Mouse (Mus musculus) liver, adult 2 months (tissue): ENCODE results near the gene Rspo1. TPM values are rescaled to one million over a fixed set of nuclear protein-coding genes. Genes with fewer than 3 reads are reported as not detected.

Experiments used
- DNase-seq: peaks from one replicate; pipeline ENCODE4 v3.0.0-alpha.2; 2011; ENCODE audit warnings: low read depth, low spot score; ENCODE audit errors: extremely low read depth
- H3K27ac ChIP-seq: fragments of 200-500 bp; replicated peaks from 2 replicates; pipeline ENCODE4 v1.5.1; 2012; ENCODE audit warnings: low read depth, mild to moderate bottlenecking, control low read depth, inconsistent platforms, low read length; ENCODE audit not compliant: insufficient read depth
- H3K27me3 ChIP-seq: fragments of 200-500 bp; 2 replicates; pipeline ENCODE4 v1.6.1; 2012; ENCODE audit warnings: mild to moderate bottlenecking, moderate library complexity, low read length, inconsistent platforms; ENCODE audit not compliant: control insufficient read depth, insufficient read depth
- H3K36me3 ChIP-seq: fragments of 200-500 bp; 2 replicates; pipeline ENCODE4 v1.6.1; 2012; ENCODE audit warnings: low read length, inconsistent platforms; ENCODE audit not compliant: control insufficient read depth, insufficient read depth
- H3K4me1 ChIP-seq: fragments of 200-500 bp; 2 replicates; pipeline ENCODE4 v1.6.1; 2011; ENCODE audit warnings: low read length; ENCODE audit not compliant: control insufficient read depth, insufficient read depth
- H3K4me3 ChIP-seq: fragments of 200-500 bp; 2 replicates; pipeline ENCODE4 v1.5.1; 2011; ENCODE audit warnings: low read depth, mild to moderate bottlenecking, control low read depth, low read length, moderate library complexity; ENCODE audit not compliant: insufficient read depth
- H3K79me2 ChIP-seq: fragments of 200-500 bp; 2 replicates; pipeline ENCODE4 v1.6.1; 2012; ENCODE audit warnings: inconsistent platforms, mild to moderate bottlenecking, low read length, moderate library complexity; ENCODE audit not compliant: control insufficient read depth, insufficient read depth
- H3K9ac ChIP-seq: fragments of 200-500 bp; 2 replicates; pipeline ENCODE4 v1.6.1; 2012; ENCODE audit warnings: low read depth, mild to moderate bottlenecking, control low read depth, inconsistent platforms, low read length
- CTCF ChIP-seq: fragments of 200-500 bp; IDR thresholded peaks from 2 replicates; pipeline ENCODE4 v1.5.1; 2011; ENCODE audit warnings: low read depth, low read length, control low read depth
- POLR2A ChIP-seq: fragments of 200-500 bp; IDR thresholded peaks from 2 replicates; pipeline ENCODE4 v1.6.1; 2011; ENCODE audit warnings: low read length, control low read depth; ENCODE audit not compliant: insufficient read depth; ENCODE audit errors: extremely low read depth
- WGBS: fragments of 180-500 bp; shearing (Covaris S2); methylation state at CpG from one replicate; pipeline ENCODE4 v1.1.7; 2018; 5-methylcytosine and 5-hydroxymethylcytosine counted together
- polyA plus RNA-seq: library from polyadenylated mRNA; depleted of rRNA; stranded (reverse); fragments of >200 nt; gene quantifications from 2 replicates; pipeline ENCODE4 v1.2.3, GENCODE M21; 2012
- total RNA-seq: library from RNA; depleted of rRNA; stranded (reverse); fragments of >200 nt; gene quantifications from 2 replicates; pipeline ENCODE4 v1.2.3, GENCODE M21; 2014

Gene Rspo1
- total and polyA plus RNA-seq, 2 experiments, result 0.09 to 0.56 TPM

DNA sequence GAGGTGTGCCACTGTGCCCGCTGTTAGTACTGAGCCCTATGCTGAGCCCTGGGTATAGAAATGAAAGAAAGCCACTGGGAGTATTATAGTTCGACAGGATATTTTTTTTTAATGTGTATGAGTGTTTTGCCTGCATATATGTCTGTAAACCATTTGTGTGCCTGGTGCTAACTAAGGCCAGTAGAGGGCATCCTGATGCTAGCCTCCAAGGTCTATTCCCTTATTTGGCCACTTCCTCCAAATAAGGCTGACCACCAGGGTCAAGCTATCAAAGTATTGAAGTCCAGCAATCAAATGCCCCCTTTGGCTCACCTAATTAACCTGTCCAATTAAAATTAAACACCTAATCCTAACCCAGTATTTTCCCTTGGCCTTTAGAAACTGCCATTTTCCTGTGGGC, 41.3 kb upstream of the Rspo1 start:
- Histone ChIP-seq H3K4me1 (no peaks in the 10 kb centered on the region), H3K9ac (no peak overlapping the region), H3K36me3 (no peaks in the 10 kb centered on the region), H3K79me2 (no peaks in the 10 kb centered on the region), H3K27ac (no peak overlapping the region), H3K4me3 (no peak overlapping the region), H3K27me3 (no peaks in the 10 kb centered on the region)
- TF ChIP-seq POLR2A (no peak), CTCF (no peak)
- no peak for DNase-seq
- 73% methylated on average over 2 of the region's 2 CpGs for WGBS

DNA sequence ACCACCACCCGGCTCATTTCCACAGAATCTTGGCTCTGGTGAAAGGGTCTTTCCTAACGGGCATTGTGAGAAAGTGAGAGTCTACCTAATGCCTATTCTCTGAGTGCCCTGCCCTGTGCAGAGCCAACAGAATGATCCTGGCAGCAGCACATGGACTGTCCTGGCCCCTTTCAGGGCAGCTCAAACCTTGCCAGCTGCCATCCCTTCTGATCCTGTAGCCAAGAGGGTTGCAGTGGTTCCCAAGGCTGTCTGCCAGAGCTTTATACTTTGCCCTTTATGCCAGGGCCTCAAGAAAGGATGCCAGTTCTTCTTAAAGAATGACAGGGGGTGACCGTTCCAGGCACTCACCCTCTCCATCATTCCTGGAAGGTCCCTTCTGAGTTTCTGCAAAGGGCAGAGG, 36.7 kb upstream of the Rspo1 start:
- Histone ChIP-seq H3K4me1 (no peaks in the 10 kb centered on the region), H3K4me3 (no peak overlapping the region), H3K27ac (no peak overlapping the region), H3K27me3 (no peaks in the 10 kb centered on the region), H3K79me2 (no peaks in the 10 kb centered on the region), H3K9ac (no peak overlapping the region), H3K36me3 (no peaks in the 10 kb centered on the region)
- 67% methylated on average over 3 of the region's 3 CpGs for WGBS
- DNase-seq, result peak; percentile 15
- TF ChIP-seq POLR2A (no peak), CTCF (no peak)

GRCm38 (mm10) chr4:124950181-124951035, 35.8 kb upstream of the Rspo1 start:
- Histone ChIP-seq H3K4me1 (no peaks in the 10 kb centered on the region), H3K79me2 (no peaks in the 10 kb centered on the region), H3K36me3 (no peaks in the 10 kb centered on the region), H3K27me3 (no peaks in the 10 kb centered on the region), H3K4me3 (no peak overlapping the region), H3K27ac (no peak overlapping the region), H3K9ac (no peak overlapping the region)
- no peak for DNase-seq
- 81% methylated on average over 21 of the region's 21 CpGs for WGBS
- TF ChIP-seq CTCF (no peak), POLR2A (no peak)

- Histone ChIP-seq H3K36me3 (no peaks in the 10 kb centered on the region), H3K27ac (no peak overlapping the region), H3K27me3 (no peaks in the 10 kb centered on the region), H3K79me2 (no peaks in the 10 kb centered on the region), H3K4me3 (no peak overlapping the region), H3K9ac (no peak overlapping the region), H3K4me1 (no peaks in the 10 kb centered on the region)
- 48% methylated on average over 10 of the region's 10 CpGs for WGBS
- DNase-seq, result no peak
- TF ChIP-seq CTCF (no peak), POLR2A (no peak)
Observed at GRCm38 (mm10) chr4:124951036-124951433, 35.2 kb upstream of the Rspo1 start.

DNA sequence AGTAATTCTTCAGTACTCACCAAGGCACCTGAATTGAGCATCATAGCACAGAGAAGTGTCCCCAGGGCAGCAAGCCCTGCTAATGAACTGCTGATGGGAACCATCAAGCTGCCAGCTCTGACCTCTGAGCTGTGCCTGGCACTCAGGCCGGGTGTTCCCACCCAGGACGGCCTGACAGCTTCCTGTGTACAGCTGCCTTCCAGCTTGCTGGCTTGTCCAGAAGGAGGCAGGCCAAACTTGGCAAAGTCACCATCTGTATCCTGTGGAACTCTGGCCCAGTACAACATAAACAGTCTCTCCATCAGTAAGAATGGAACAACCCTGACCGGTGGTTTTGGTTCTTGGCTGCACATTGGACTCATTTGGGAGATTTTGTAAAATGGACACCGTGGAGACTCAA, 32.7 kb upstream of the Rspo1 start:
- no peaks in the 10 kb centered on the region for H3K27me3 ChIP-seq
- 53% methylated on average over 4 of the region's 4 CpGs for WGBS
- TF ChIP-seq POLR2A (no peak), CTCF (no peak)
- H3K79me2 ChIP-seq, result no peaks in the 10 kb centered on the region
- H3K27ac ChIP-seq, result no peak overlapping the region
- H3K4me1 ChIP-seq, result no peaks in the 10 kb centered on the region
- H3K36me3 ChIP-seq, result no peaks in the 10 kb centered on the region
- no peak for DNase-seq
- H3K4me3 ChIP-seq, result no peak overlapping the region
- H3K9ac ChIP-seq, result no peak overlapping the region

DNA sequence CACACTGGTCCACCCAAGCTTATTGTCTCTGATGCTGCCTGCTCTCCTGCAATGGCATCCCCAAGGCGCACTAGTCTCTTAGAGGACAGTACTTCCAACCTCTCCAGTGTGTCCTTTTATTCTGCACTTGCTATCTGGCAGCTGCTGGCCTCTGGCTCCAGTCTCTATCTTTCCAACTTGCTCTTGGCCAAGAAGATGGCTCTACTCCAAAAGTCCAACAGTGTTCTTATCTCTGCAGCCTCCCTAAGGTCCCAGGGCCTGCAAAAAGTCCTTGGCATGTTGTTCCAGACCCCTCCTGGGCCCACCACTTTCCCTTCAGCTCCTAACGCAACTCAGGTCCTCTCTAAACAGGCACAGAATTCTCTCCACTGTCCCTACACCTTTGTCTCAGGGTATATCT, 28.9 kb upstream of the Rspo1 start:
- WGBS, result 63% methylated on average over 2 of the region's 2 CpGs
- Histone ChIP-seq H3K27ac (no peak overlapping the region), H3K9ac (no peak overlapping the region), H3K79me2 (no peaks in the 10 kb centered on the region), H3K27me3 (no peaks in the 10 kb centered on the region; the same call in 1 of the 2 replicates), H3K4me1 (no peaks in the 10 kb centered on the region), H3K4me3 (no peak overlapping the region), H3K36me3 (no peaks in the 10 kb centered on the region)
- no peak for DNase-seq
- no peak for TF ChIP-seq POLR2A
- no peak for TF ChIP-seq CTCF
